Mouse (Mus musculus): ENCODE measurements around the gene Qk.

Qk gene

DNA sequence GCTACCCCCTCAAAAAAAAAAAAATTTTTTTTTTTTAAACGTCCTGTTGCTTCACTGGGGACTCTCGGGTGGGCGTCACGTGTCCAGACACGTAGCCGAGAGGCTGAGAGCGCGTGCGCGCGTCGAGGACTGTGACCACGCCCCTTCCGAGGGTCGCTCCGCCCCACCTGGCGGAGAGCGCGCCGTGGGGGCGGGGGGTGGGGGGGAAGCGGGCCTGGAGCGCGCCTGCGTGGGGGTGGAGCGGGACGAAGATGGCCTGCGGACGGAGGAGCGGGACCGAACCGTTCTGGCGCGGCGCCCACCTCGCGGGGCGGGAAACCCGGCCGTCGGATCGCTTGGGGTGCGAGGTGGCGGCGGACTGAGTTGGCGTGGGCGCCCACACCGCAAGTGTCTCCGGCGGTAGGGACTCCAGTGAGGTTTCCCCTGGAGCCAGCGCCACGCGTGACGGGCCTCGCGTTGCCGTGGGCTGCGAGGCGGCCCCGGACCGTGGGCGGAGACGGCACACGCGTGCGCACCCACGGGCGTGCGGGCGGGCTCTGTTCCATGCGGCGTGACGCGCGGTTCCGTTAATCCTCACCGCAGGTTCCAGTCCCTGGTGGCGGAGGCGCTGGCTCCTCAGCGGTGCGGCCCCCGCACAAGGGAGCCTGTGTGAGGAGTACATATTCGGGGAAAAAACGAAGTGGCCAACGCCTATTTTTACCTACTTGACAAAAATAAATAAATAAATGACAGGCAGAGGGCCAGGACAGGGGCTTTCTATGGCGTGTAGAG, at the start of gene Qk:
Gene Qk, minus strand, starts transcription at position 170 of the 771 bp plus-strand sequence.
- peak; percentile 93 to 96 for DNase-seq (ENCODE audit: low spot score in 2 of 2)

DNA sequence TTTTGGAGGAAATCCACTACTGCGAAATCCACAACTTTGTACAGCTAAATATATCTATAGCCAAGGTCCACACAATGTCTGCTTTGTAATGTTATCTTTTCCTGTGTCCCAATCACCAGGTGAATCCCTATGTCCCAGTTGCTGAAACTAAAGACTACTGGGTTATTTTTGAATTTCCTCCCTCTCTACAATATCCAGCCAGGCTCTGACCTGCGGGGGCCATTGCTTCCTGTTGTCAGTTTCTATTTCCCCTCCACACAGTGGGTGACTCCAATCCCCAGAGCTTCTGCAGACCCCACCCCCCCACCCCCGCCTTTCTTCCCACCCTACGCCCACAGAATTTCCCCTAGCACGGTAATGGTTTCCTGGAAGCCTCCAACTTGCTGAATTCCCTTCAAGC, 47.4 kb upstream of the Qk start:
- no peak for DNase-seq (ENCODE audit: low spot score in 2 of 2)

DNA sequence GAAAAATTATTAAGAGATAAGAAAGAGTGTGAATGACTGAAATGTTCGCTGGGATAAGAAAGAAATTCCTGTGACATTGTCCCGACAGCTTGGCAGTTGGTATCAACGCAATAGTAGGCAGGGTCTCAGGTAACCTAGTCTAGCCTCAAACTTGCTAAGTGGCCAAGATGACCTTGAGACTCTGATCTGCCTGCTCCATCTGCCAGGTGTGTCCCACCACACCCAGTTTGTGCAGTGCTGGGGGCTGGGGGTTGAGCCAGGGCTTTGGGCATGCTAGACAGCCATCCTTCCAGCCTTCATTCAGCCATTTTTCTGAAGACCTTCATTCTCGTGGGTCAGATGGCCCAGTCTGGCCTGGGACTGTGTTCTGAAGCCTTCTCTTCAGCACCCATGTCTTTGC, 46.9 kb upstream of the Qk start:
- no peak for DNase-seq (ENCODE audit: low spot score in 2 of 2)

DNA sequence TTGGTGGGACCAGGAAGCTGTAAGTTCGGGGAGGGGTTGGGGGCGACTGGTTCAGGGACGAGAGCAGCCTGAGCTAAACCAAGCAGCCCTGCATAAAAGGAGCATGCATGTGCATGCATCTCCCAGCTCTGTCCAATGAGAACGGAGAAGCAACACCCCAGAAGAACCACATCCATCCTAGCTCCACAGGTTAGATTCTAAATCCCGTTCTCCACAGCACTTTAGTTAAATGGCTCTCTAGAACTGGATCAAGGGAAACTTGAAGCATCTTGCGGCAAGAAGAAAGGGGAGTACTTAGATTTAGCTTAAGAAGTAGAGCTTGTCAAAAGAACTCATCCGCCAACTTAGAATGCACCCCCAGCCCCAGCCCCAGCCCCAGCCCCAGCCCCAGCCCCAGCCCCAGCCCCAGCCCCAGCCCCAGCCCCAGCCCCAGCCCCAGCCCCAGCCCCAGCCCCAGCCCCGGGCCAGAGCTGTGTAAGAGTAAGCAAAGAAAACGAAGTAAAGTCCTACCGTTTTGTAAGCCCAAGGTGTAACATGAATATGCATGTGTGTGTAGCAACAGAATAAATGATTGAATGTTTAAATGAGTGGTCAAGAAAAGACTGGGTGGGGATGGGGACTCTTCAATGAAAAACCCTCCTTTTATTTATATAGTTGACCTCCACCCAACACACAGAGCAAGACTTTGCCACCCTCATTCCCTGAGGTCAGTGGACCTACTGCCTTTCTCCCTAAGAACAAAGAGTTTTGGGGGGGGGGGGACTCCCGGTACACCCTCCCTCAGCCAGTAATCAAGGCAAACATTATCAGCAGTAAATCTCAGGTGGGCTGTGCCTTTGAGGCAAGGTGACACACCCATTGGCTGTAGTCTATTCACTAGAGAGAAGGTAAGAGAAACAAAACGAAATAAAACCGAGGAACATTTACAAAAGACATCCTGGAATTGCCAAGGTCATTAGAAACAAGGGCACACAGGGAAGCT, 46.1 kb upstream of the Qk start:
- no peak for DNase-seq (ENCODE audit: low spot score in 2 of 2)

DNA sequence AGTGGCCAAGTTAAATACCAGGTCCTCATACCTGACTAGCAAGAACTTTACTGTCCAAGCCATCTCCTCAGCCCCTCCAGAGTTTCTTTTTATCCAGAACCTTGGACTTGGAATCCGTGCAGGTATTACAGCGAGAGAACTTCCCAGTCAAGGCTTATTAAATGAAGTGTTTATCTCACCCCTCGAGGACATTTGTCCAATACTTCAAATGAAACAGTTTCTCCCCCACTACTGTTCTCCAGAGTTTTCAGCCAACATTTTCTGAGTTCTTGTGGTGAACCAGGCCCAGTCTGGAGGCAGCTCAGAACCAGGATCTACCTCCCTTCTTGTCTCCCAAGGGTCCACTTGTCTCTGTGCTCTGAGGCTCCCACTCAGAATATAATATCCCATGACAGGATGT, 43.5 kb upstream of the Qk start:
- no peak for DNase-seq (ENCODE audit: low spot score in 2 of 2)

DNA sequence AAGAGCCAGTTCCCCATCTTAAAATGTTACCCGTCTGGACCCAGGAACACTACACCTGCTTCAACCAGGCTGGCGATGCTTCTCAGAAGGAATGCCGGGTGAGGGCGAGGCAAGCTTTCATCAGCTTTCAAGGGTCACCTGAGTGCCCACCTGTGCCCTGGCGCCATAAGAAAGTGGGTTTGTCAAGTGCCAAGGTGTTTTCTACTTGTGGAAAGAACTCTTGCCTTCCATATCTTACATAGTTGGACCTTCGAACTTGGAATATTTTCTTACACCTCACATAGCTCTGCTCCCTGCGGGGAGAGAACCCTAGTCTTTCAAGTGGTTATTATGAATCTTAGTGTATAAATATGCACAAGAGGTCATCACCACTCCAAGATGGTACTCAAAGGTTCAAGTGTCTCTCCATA, 42.2 kb upstream of the Qk start:
- no peak for DNase-seq (ENCODE audit: low spot score in 2 of 2)

DNA sequence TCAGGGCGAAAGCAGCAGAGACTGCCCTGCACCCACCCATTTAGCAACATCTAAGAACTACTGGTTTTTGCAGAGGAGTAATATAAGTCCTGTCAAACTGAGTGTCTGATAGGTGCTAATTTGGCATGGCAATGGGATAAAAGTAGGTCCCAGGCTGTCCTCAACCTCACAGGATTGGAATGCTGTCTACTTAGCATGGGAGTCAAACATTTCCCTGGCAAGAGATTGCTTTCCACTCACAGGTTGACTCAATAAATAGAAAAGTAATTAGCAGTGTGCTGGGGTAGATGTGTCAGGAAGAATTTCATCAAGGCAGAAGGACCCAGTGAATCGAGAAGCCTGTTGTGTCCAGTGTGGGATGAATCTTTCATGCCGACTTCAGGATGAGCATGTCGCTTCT, 41.1 kb upstream of the Qk start:
- DNase-seq (ENCODE audit: low spot score in 2 of 2), result no peak

DNA sequence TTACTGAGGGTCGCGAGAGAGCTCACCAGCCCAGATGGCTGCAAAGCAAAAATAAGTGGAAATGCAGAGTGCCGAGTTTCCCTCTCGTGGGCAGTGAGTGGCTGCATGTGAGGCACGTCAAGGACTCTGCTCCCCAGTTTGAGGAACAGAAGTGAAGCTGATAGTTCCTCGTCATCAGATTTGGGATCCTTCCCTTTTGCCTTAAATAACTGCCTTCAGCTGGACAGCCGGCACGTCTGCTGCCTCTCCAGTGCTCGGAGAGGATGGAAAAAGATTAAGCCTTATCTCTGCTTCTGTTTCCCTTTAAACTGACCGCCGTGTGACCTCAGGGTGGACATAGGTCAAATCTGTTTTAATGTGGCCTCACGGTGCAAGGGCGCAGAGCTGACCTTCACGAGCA, 39.8 kb upstream of the Qk start:
- no peak for DNase-seq (ENCODE audit: low spot score in 2 of 2)

DNA sequence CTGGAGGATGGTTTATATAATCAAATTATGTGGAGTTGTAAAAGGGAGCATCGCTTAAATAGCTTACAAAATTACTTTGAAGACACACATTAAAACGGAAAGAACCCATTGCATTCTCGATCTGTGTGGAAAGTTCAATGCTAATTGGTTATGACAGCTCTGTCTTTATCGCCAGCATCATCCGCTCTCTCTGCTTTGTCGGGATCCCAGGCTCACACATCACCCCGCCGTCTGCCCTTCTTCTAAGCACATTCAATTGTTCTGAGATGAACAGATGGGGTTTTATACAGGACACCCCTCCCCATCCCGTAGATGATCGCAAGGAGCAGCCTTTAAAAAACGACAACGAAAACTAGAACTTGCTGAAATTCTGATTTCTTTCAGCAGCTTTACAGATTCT, 37.7 kb upstream of the Qk start:
- no peak for DNase-seq (ENCODE audit: low spot score in 2 of 2)

DNA sequence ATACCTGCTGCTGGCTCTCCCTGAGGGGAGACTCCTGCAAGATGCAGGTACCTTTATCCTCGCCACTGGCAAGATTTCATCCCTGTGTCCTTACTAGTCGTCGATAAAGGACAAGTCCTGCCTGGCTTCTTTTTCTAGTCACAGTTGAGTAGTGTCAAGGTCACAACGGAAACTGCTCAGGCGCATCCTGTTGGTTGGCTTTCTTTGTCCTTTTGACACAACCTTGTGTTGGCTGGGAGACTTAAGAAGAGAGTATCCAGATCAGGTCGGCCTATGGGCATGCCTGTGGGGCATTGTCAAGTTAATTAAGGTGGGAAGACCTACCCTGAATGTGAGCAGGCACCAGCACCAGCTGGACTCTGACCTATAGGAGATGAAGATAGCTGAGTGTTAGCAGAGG, 36.6 kb upstream of the Qk start:
- no peak for DNase-seq (ENCODE audit: low spot score in 2 of 2)

DNA sequence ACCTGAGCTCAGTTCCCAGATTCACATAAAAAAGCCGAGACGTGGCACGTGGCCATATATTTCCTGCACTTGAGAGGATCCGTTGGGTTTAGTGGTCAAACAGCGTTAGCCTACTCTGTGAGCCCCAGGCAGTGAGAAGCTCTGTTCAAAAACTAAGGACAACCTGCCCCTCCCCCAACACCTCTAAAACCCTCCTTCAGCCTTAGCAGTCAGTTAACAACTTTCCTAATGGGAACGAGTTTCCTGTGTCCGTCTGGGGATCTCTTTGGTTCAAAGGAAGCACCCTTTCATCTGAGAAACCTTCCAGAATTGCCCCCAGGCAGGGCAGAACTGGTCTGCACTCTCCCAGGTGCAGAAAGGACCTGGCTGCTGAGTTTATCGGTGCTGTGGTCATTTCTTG, 36.1 kb upstream of the Qk start:
- DNase-seq (ENCODE audit: low spot score in 2 of 2), result no peak

DNA sequence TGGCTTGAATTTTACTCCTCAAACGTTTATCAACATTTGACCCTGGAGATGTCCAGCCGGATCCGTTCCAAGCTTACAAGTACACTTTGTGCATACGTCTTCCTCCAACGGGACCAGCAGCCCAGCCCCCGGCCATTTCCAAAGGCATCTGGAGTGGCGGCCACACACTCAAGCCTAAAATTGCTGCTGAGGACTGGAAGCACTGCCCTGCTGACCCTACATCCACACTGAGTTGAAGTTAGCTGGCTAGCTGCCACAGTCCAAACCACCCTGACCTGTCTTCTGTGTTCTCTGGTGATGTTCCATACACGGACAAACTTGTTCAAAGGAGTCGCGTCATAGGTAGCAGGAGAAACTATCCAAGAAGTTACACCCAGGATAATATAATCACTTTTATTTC, 18.6 kb upstream of the Qk start:
- DNase-seq (ENCODE audit: low spot score in 2 of 2), result no peak

DNA sequence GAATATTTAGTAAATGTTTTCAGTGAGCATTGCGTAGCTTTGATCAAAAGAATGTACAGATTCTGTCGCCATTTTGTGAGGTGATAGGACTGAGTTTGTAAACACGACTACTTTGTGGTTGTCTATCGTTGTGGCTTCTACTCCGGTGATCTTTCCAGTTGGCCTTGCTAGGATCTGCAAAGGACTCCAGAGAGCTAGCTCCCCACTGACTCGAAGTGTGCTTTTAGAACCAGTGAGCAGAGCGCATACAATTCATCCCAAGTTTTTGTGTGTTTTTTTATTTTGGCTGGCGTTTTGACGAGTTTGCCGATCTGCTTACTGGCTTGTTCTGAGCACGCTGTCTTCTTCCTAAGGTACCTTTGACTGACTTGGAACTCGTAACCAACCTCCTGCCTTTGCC, 16.9 kb upstream of the Qk start:
- no peak for DNase-seq (ENCODE audit: low spot score in 2 of 2)

DNA sequence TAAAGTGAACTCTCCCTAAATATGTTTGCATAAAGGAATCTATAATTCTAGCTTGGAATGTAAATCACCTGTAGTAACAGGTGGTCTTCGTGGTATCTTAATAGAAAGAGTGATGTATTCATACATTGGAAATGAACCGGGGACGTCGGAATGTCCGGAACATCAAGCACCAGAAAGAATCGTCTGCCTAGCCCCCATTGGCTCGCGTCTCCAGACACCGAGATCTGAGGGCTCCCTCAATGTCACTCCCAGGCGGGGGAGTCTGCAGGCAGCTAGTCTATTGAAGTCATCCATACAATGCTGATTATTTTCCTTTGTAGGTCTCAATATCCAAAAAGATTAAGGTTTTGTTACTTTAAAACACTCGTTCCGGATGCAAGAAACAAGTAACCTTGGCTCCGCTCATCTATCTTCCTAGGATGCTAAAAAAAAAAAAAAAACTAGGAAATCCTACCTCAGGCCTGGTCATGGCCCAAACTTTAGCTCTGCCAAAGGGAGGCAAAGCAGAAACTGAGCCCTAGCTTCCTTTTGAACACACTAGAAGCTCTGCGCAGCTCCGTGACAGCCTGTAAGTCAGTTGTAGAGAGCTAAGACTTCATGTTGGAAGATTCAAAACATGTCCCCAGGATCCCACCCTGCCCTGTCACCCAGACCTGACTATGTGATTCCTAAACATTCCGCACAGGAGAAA, 16.3 kb upstream of the Qk start:
- DNase-seq (ENCODE audit: low spot score in 2 of 2), result no peak

DNA sequence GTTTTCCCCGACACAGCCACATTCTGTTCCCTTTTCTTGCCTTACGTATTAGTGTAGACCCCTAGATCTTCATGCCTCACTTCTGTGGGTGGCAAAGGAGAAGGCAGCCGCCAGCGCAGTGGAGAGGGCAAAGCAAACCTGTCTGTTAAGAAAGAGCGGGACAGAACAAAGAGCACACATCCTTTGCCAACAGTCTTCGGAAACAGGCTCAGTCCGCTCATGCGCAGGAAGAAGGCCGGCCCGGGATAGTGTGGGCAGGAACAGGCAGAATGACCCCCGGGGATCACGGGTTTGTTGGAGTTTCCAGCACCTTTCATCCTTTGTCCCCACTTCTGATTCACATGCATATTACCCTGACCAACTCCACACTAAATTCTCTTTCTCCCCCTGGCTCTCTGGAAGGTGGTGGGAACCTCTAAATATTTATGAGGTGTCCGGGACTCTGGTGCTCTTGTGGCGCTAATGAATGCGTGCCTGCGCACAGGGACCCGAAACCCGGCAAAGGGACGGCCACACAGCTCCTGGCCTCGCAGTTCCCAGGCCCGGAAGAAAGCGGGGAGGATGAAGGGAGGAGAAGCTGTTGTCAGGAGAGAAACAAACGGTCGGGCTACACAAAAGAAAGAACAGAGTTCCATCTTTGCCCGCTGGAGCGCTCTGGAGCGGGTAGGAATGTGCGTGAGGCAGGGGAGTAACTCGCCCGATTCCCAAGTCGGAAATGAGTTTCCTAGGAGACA, 15.5 kb upstream of the Qk start:
- no peak for DNase-seq (ENCODE audit: low spot score in 2 of 2)

DNA sequence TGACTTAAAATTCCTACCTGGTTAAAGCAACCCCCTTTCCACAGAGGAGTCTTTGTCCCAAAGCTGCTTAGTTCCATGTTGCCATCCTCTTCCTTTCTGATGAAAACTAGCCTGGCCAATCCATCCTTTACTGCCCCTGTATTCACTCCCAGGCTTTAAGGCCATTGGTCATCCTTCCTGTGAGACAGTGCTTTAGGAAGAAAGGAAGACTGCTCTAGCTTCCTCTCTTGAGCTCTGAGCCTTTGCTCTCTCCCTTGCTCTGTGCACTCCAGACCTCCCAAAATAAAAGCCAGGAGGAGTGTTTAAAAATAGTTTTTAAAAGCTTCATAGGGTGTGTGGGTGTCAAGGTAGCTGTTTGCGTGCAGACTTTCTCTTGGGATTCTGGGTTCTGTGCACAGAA, 14.8 kb upstream of the Qk start:
- DNase-seq (ENCODE audit: low spot score in 2 of 2), result no peak

DNA sequence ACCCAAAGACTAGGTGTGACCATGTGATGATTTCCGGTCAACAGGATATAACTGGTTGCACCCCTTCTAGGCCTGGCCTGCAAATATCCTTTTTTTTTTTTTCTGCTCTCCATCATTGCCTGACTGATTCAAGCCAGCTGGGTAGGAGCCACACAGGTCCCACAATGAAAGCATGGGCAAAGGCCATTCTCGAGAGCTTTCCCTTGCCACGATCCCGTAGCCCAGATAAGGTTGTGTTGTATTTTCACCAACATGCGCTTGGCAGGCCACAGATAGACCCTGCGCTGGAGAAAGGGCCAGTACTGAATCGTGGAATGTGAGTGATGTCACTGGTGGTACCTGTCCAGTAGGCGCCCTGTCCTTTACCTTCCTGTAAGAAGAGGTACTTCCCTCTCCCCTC, 13.7 kb upstream of the Qk start:
- no peak for DNase-seq (ENCODE audit: low spot score in 2 of 2)

DNA sequence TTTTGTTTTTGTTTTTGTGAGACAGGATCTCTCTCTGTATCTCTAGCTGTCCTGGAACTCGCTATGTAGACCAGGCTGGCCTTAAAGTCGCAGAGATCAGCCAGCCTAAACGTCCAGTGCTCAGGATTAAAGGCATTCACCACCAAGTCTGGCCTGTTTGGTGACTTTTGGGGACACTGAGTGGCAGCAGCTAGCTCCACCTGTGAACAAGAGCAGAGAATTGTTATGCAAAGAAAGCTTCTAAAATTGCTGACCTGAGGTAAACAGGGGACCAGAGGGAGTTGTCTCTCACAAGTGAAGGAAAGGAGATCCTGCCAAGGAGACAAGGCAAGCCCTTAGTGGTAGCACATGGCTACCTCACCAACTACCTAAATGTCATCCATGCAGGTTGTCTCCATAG, 12.5 kb upstream of the Qk start:
- no peak for DNase-seq (ENCODE audit: low spot score in 2 of 2)

DNA sequence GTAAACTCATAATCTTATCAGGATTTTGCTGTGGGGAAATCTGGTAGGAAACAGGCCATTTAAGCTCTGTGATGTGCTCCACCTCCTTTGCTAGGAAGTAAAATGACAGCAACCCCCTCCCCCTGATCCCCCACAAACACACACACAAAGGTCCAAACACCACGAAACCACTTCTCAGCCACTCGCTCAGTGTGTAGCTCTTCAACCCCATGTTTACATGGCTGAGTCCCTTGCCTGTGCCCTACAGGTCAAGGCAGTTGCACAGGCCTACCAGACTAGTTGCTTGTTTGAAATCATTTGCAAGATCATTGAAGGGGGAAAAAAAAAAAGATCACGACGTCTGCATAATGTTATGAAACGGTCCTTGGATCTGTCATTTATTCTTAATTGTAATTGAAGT, 9.8 kb upstream of the Qk start:
- DNase-seq (ENCODE audit: low spot score in 2 of 2), result peak in 1 of 2 experiments; percentile 34

DNA sequence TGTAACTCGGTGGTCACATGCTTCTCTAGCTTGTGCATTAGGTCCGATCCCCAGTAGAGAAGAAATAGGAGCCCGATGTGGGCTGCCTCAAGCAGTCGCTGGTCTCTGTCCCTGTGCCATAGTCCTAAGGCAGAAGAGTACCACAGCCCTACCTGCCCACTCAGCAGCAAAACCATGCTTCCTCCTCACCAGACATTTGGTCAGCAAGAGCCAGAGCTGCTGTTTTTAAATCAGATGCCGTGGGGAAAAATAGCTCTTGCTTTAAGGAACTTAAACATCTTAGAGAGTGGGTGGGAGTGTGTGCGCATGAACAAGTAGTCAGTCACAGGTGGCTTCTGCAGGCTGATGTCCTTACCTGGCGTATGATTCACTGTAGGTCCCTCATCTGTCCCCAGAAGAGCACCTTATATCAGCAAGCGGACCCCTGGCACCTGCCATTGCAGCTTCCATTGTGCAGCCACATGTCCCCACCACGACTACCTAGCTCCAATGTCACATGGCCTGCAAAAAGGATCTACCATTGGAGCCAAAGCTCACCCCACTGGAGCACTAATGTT, 9.0 kb upstream of the Qk start:
- DNase-seq (ENCODE audit: low spot score in 2 of 2), result no peak

DNA sequence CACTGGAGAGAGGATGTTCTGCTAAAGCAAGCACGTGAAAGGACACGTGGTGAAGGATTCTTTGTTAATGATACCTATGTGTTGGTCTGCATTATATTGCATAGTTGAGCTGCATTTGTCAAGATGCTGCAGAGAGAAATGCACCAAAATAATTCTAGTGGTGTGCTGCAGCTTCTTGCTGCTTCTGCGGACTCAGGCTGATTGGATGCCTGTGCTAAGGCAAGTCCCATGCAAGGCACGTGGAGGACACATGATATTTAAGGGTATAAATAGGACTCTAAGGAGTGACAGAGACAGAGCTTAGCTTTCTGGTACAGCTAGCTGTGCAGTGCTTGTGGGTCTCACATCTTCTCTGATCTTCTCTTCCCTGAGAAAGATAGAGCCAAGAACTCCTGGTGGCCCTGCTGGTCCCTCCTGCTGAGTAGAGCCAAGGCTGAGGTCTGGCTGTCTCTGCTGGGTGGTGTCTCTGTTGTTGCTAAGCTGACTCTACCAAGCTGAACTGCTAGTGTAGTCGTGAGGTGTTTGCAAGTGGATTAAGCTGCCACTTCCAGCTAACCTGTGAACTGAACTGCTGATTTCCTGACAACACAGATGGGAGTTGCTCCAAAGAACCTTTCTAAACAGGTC, 8.0 kb upstream of the Qk start:
- peak in 1 of 2 experiments; percentile 52 for DNase-seq (ENCODE audit: low spot score in 2 of 2)

All from spleen, postnatal 4 days (tissue).